Mouse (Mus musculus) forebrain, embryonic 12.5 days (tissue): Measurements from ENCODE around the gene Tbc1d13. TPM values are rescaled to one million over a fixed set of nuclear protein-coding genes. Genes with fewer than 3 reads are reported as not detected.
A peak's percentile ranks its signal among the peaks of the same experiment; 100 is the strongest.

Source experiments
- ATAC-seq: fragments of 200-750 bp; cut with Nextera tagmentation; 2 replicates; pipeline ENCODE4 v1.8.0; 2017; ENCODE audit warnings: moderate TSS enrichment; ENCODE audit not compliant: low FRiP score
- H3K27ac ChIP-seq: fragments of 300-500 bp; sonication (generic); 2 replicates; pipeline ENCODE4 v1.5.1; 2016; ENCODE audit warnings: mild to moderate bottlenecking
- H3K27me3 ChIP-seq: fragments of 300-500 bp; sonication (generic); 2 replicates; pipeline ENCODE4 v1.6.1; 2016; ENCODE audit warnings: mild to moderate bottlenecking
- H3K36me3 ChIP-seq: fragments of 300-500 bp; sonication (generic); replicated peaks from 2 replicates; pipeline ENCODE4 v1.6.1; 2016; ENCODE audit warnings: mild to moderate bottlenecking
- H3K4me1 ChIP-seq: fragments of 300-500 bp; sonication (generic); 2 replicates; pipeline ENCODE4 v1.6.1; 2016
- H3K4me2 ChIP-seq: fragments of 300-500 bp; sonication (generic); 2 replicates; pipeline ENCODE4 v1.6.1; 2016; ENCODE audit warnings: mild to moderate bottlenecking, moderate library complexity
- H3K4me3 ChIP-seq: fragments of 300-500 bp; sonication (generic); replicated peaks from 2 replicates; pipeline ENCODE4 v1.5.1; 2016; ENCODE audit warnings: mild to moderate bottlenecking
- H3K9ac ChIP-seq: fragments of 300-500 bp; sonication (generic); 2 replicates; pipeline ENCODE4 v1.6.1; 2016; ENCODE audit warnings: mild to moderate bottlenecking
- H3K9me3 ChIP-seq: fragments of 300-500 bp; sonication (generic); 2 replicates; pipeline ENCODE4 v1.6.1; 2016
- WGBS: fragments of 180-500 bp; shearing (Covaris S2); methylation state at CpG from one replicate; pipeline ENCODE4 v1.1.7; 2016; 5-methylcytosine and 5-hydroxymethylcytosine counted together
- polyA plus RNA-seq: library from polyadenylated mRNA; unstranded; fragments of >200 nt; fragmentation: Nextera tagmentation; extraction: Ambion mirVana; gene quantifications from 2 replicates; pipeline ENCODE4 v1.2.1, GENCODE M21; 2016

Tbc1d13 gene
- 8.3 and 14.0 TPM in 2 replicates for polyA plus RNA-seq

GRCm38 (mm10) chr2:30133613-30134377 lies at the start of gene Tbc1d13:
Gene Tbc1d13, plus strand, starts transcription at chr2:30133746.
- peak; percentile 96 for ATAC-seq
- WGBS, result 1% methylated on average over 45 of the region's 46 CpGs
- H3K4me2 ChIP-seq, result peak within 1 kb of the TSS; percentile 85
- H3K4me1 ChIP-seq, result peaks cover 23% of the 10 kb centered on the region
- peak within 1 kb of the TSS; percentile 74 for H3K9ac ChIP-seq
- H3K27me3 ChIP-seq, result no peaks in the 10 kb centered on the region
- H3K27ac ChIP-seq, result peak within 1 kb of the TSS; percentile 71
- peaks cover 27% of the 10 kb centered on the region for H3K36me3 ChIP-seq
- H3K9me3 ChIP-seq, result no peaks in the 10 kb centered on the region
- peak within 1 kb of the TSS; percentile 77 for H3K4me3 ChIP-seq

GRCm38 (mm10) chr2:30084113-30084512 lies 49.4 kb upstream of the Tbc1d13 start:
- H3K27ac ChIP-seq, result no peak overlapping the region
- H3K9ac ChIP-seq, result no peak overlapping the region
- peak overlapping the region; percentile 35 for H3K4me2 ChIP-seq
- no peak for ATAC-seq
- no peaks in the 10 kb centered on the region for H3K9me3 ChIP-seq
- H3K4me3 ChIP-seq, result no peak overlapping the region
- H3K27me3 ChIP-seq, result no peaks in the 10 kb centered on the region
- H3K36me3 ChIP-seq, result 0 out of 2 replicates have a peak, but pooled peaks cover 3% of the 10 kb centered on the region
- WGBS, result 59% methylated on average over 5 of the region's 5 CpGs
- H3K4me1 ChIP-seq, result peaks cover 10% of the 10 kb centered on the region

- WGBS, result 12% methylated on average over 12 of the region's 12 CpGs
- Histone ChIP-seq H3K27me3 (no peaks in the 10 kb centered on the region), H3K4me2 (peak overlapping the region; percentile 35), H3K27ac (no peak overlapping the region), H3K4me1 (peaks cover 10% of the 10 kb centered on the region), H3K4me3 (peak overlapping the region; percentile 4; the same call in 1 of the 2 replicates), H3K36me3 (0 out of 2 replicates have a peak, but pooled peaks cover 3% of the 10 kb centered on the region), H3K9me3 (no peaks in the 10 kb centered on the region), H3K9ac (peak overlapping the region; percentile 5; the same call in 1 of the 2 replicates)
- ATAC-seq, result peak; percentile 49; the same call in 1 of the 2 replicates
Measured at GRCm38 (mm10) chr2:30084632-30085031, 48.9 kb upstream of the Tbc1d13 start.

GRCm38 (mm10) chr2:30087310-30087709 lies 46.2 kb upstream of the Tbc1d13 start:
- H3K9me3 ChIP-seq, result no peaks in the 10 kb centered on the region
- no peak overlapping the region for H3K9ac ChIP-seq
- ATAC-seq, result no peak
- H3K36me3 ChIP-seq, result peaks cover 14% of the 10 kb centered on the region
- H3K27ac ChIP-seq, result no peak overlapping the region
- no peak overlapping the region for H3K4me3 ChIP-seq
- no peaks in the 10 kb centered on the region for H3K27me3 ChIP-seq
- H3K4me2 ChIP-seq, result no peak overlapping the region
- WGBS, result 95% methylated on average over 4 of the region's 4 CpGs
- peaks cover 10% of the 10 kb centered on the region for H3K4me1 ChIP-seq

- no peak overlapping the region for H3K4me3 ChIP-seq
- no peak for ATAC-seq
- H3K36me3 ChIP-seq, result peaks cover 14% of the 10 kb centered on the region
- H3K4me2 ChIP-seq, result no peak overlapping the region
- 91% methylated on average over 12 of the region's 12 CpGs for WGBS
- no peak overlapping the region for H3K27ac ChIP-seq
- H3K27me3 ChIP-seq, result no peaks in the 10 kb centered on the region
- peaks cover 17% of the 10 kb centered on the region for H3K4me1 ChIP-seq
- no peaks in the 10 kb centered on the region for H3K9me3 ChIP-seq
- H3K9ac ChIP-seq, result no peak overlapping the region
Measured at GRCm38 (mm10) chr2:30091521-30091920, 42.0 kb upstream of the Tbc1d13 start.

GRCm38 (mm10) chr2:30092280-30092918 lies 41.1 kb upstream of the Tbc1d13 start:
- Histone ChIP-seq H3K36me3 (peaks cover 14% of the 10 kb centered on the region), H3K9me3 (no peaks in the 10 kb centered on the region), H3K4me2 (peak overlapping the region; percentile 68), H3K4me1 (peaks cover 17% of the 10 kb centered on the region), H3K4me3 (peak overlapping the region; percentile 63; the same call in 1 of the 2 replicates), H3K27ac (no peak overlapping the region), H3K9ac (peak overlapping the region; percentile 63; the same call in 1 of the 2 replicates), H3K27me3 (no peaks in the 10 kb centered on the region)
- ATAC-seq, result no peak
- 57% methylated on average over 6 of the region's 6 CpGs for WGBS

GRCm38 (mm10) chr2:30093471-30094207 lies 39.9 kb upstream of the Tbc1d13 start, which contains the start of gene Zdhhc12:
Gene Zdhhc12, minus strand, starts transcription at chr2:30093648.
- Histone ChIP-seq H3K9ac (peak within 1 kb of the TSS; percentile 63), H3K4me1 (peaks cover 17% of the 10 kb centered on the region), H3K36me3 (peaks cover 23% of the 10 kb centered on the region), H3K27ac (peak within 1 kb of the TSS; percentile 38; the same call in 1 of the 2 replicates), H3K27me3 (no peaks in the 10 kb centered on the region), H3K4me2 (peak within 1 kb of the TSS; percentile 68), H3K4me3 (peak within 1 kb of the TSS; percentile 63), H3K9me3 (no peaks in the 10 kb centered on the region)
- peak; percentile 97 for ATAC-seq
- under 1% methylated on average over 43 of the region's 51 CpGs for WGBS

GRCm38 (mm10) chr2:30094208-30094588 lies 39.3 kb upstream of the Tbc1d13 start:
- Histone ChIP-seq H3K36me3 (peaks cover 29% of the 10 kb centered on the region), H3K9me3 (no peaks in the 10 kb centered on the region), H3K4me1 (peaks cover 17% of the 10 kb centered on the region), H3K4me3 (peak overlapping the region; percentile 63), H3K27ac (0 out of 2 replicates have a peak overlapping the region, but pooled peaks have one; percentile 27), H3K4me2 (peak overlapping the region; percentile 68), H3K9ac (peak overlapping the region; percentile 42), H3K27me3 (no peaks in the 10 kb centered on the region)
- no peak for ATAC-seq
- WGBS, result 1% methylated on average over 13 of the region's 13 CpGs

- Histone ChIP-seq H3K27ac (no peak overlapping the region), H3K4me3 (no peak overlapping the region), H3K4me2 (no peak overlapping the region), H3K27me3 (no peaks in the 10 kb centered on the region), H3K36me3 (peaks cover 38% of the 10 kb centered on the region), H3K9ac (no peak overlapping the region), H3K4me1 (peaks cover 17% of the 10 kb centered on the region), H3K9me3 (no peaks in the 10 kb centered on the region)
- no peak for ATAC-seq
- WGBS, result 72% methylated on average over 2 of the region's 2 CpGs
Measured at GRCm38 (mm10) chr2:30095882-30096527, 37.5 kb upstream of the Tbc1d13 start.

- 77% methylated on average over 4 of the region's 4 CpGs for WGBS
- ATAC-seq, result no peak
- H3K36me3 ChIP-seq, result peaks cover 65% of the 10 kb centered on the region
- H3K27me3 ChIP-seq, result no peaks in the 10 kb centered on the region
- H3K4me2 ChIP-seq, result no peak overlapping the region
- H3K4me1 ChIP-seq, result no peaks in the 10 kb centered on the region
- H3K27ac ChIP-seq, result no peak overlapping the region
- H3K4me3 ChIP-seq, result no peak overlapping the region
- no peak overlapping the region for H3K9ac ChIP-seq
- H3K9me3 ChIP-seq, result no peaks in the 10 kb centered on the region
Measured at GRCm38 (mm10) chr2:30100214-30100613, 33.3 kb upstream of the Tbc1d13 start.

- Histone ChIP-seq H3K4me1 (no peaks in the 10 kb centered on the region), H3K4me2 (no peak overlapping the region), H3K27ac (no peak overlapping the region), H3K4me3 (no peak overlapping the region), H3K27me3 (no peaks in the 10 kb centered on the region), H3K36me3 (peaks cover 83% of the 10 kb centered on the region), H3K9me3 (no peaks in the 10 kb centered on the region), H3K9ac (no peak overlapping the region)
- ATAC-seq, result no peak
Measured at GRCm38 (mm10) chr2:30106364-30106763, 27.2 kb upstream of the Tbc1d13 start.
